Mouse (Mus musculus): Measurements from ENCODE around the gene Gm10408.
"Not testable (repeated sequence)": the region's sequence is repeated elsewhere in the genome, so short reads cannot be mapped to it uniquely, and the experiment has no call there.

Gm10408 gene

GRCm38 (mm10) chr14:3449079-3449478 lies at the start of gene Gm10408:
Gene Gm10408 (plus strand): TSS chr14:3449379.
- not testable (repeated sequence) for DNase-seq (ENCODE audit: low spot score)

- not testable (repeated sequence) for DNase-seq (ENCODE audit: low spot score)
Observed at GRCm38 (mm10) chr14:3412314-3412713, 36.9 kb upstream of the Gm10408 start, which contains the start of gene Gm10409. Gene Gm10409 (plus strand): TSS chr14:3412614.

GRCm38 (mm10) chr14:3427803-3428202 lies 21.4 kb upstream of the Gm10408 start, which contains the start of gene Gm3005:
Gene Gm3005 (plus strand): TSS chr14:3428103.
- DNase-seq (ENCODE audit: low spot score), result not testable (repeated sequence)
